Mouse (Mus musculus) mouse embryonic stem cell (cell line): ENCODE measurements around the gene Top1.
"Not testable (repeated sequence)": the region's sequence is repeated elsewhere in the genome, so short reads cannot be mapped to it uniquely, and the experiment has no call there.

ENCODE experiments used
- in situ Hi-C, 2 experiments: fragments of 300-500 bp; cut with MboI; formaldehyde crosslinking; loops; 1 replicate in 1 of 2; 3 replicates in 1 of 2; pipeline ENCODE4 v1.14.3; 2019 to 2020; ENCODE audit warnings: low sequenced_read_pairs in 2 of 2, low pct_unique_long_range_greater_than_20kb in 1 of 2, mixed read lengths in 1 of 2; ENCODE audit not compliant: unreplicated experiment in 1 of 2

Top1 gene

GRCm38 (mm10) chr2:160628666-160629527 is 16.8 kb upstream of the Top1 start:
- in situ Hi-C loops: no loop called here

- in situ Hi-C loops: no loop called here
These were observed 16.2 kb upstream of the Top1 start for GRCm38 (mm10) chr2:160629528-160629830.

- in situ Hi-C loops: no loop called here
These were observed 14.7 kb upstream of the Top1 start for GRCm38 (mm10) chr2:160630872-160631597.

- in situ Hi-C loops: no loop called here
These were observed 5.6 kb upstream of the Top1 start for GRCm38 (mm10) chr2:160639911-160640717.

GRCm38 (mm10) chr2:160641176-160641575 is 4.5 kb upstream of the Top1 start:
- in situ Hi-C loops: no loop called here

GRCm38 (mm10) chr2:160646144-160646844 is 606 bp downstream of the Top1 start:
- in situ Hi-C loops: no loop called here

GRCm38 (mm10) chr2:160646845-160647178 is 1.1 kb downstream of the Top1 start:
- in situ Hi-C loops: no loop called here

- in situ Hi-C loops: no loop called here
These were observed 2.4 kb downstream of the Top1 start for GRCm38 (mm10) chr2:160648097-160648496.

- in situ Hi-C loops: no loop called here
These were observed 3.4 kb downstream of the Top1 start for GRCm38 (mm10) chr2:160649072-160649471.

GRCm38 (mm10) chr2:160651165-160651564 is 5.5 kb downstream of the Top1 start:
- in situ Hi-C loops: no loop called here

GRCm38 (mm10) chr2:160653218-160653617 is 7.5 kb downstream of the Top1 start:
- in situ Hi-C loops: no loop called here

- in situ Hi-C loops: no loop called here
These were observed 9.9 kb downstream of the Top1 start for GRCm38 (mm10) chr2:160655561-160655960.

GRCm38 (mm10) chr2:160656234-160656633 is 10.5 kb downstream of the Top1 start:
- in situ Hi-C loops: no loop called here

GRCm38 (mm10) chr2:160657801-160658442 is 12.2 kb downstream of the Top1 start:
- in situ Hi-C loops: no loop called here

GRCm38 (mm10) chr2:160658811-160659210 is 13.1 kb downstream of the Top1 start:
- in situ Hi-C loops: no loop called here

- in situ Hi-C loops: no loop called here
These were observed 18.7 kb downstream of the Top1 start for GRCm38 (mm10) chr2:160664421-160664820.

- in situ Hi-C loops: not testable (repeated sequence)
These were observed 19.3 kb downstream of the Top1 start for GRCm38 (mm10) chr2:160664986-160665385.

GRCm38 (mm10) chr2:160667259-160667658 is 21.6 kb downstream of the Top1 start:
- in situ Hi-C loops: no loop called here
